Mouse (Mus musculus) right cerebral cortex, postnatal 4 days (tissue): Measurements from ENCODE around the gene Mybph.

Source experiments
- DNase-seq: peaks from one replicate; pipeline ENCODE4 v3.0.0-alpha.2; 2022

Mybph gene

GRCm38 (mm10) chr1:134212351-134212750 lies 19.1 kb downstream of the Mybph start:
- no peak for DNase-seq

GRCm38 (mm10) chr1:134213405-134213804 lies 20.2 kb downstream of the Mybph start:
- DNase-seq: no peak

GRCm38 (mm10) chr1:134215059-134215458 lies 21.8 kb downstream of the Mybph start:
- no peak for DNase-seq

GRCm38 (mm10) chr1:134215751-134216628 lies 22.7 kb downstream of the Mybph start:
- no peak for DNase-seq

GRCm38 (mm10) chr1:134216629-134216971 lies 23.4 kb downstream of the Mybph start:
- no peak for DNase-seq

- no peak for DNase-seq
These were observed 23.8 kb downstream of the Mybph start for GRCm38 (mm10) chr1:134217028-134217481.

GRCm38 (mm10) chr1:134217942-134218341 lies 24.7 kb downstream of the Mybph start:
- DNase-seq: no peak

- no peak for DNase-seq
These were observed 26.4 kb downstream of the Mybph start for GRCm38 (mm10) chr1:134219608-134220007.

GRCm38 (mm10) chr1:134221172-134221571 lies 27.9 kb downstream of the Mybph start:
- DNase-seq: no peak

GRCm38 (mm10) chr1:134222122-134223055 lies 29.1 kb downstream of the Mybph start:
- no peak for DNase-seq

GRCm38 (mm10) chr1:134224649-134225227 lies 31.5 kb downstream of the Mybph start:
- DNase-seq: no peak

GRCm38 (mm10) chr1:134225375-134225774 lies 32.1 kb downstream of the Mybph start:
- no peak for DNase-seq

GRCm38 (mm10) chr1:134226739-134227138 lies 33.5 kb downstream of the Mybph start:
- DNase-seq: no peak

- no peak for DNase-seq
These were observed 36.7 kb downstream of the Mybph start for GRCm38 (mm10) chr1:134229806-134230575.

GRCm38 (mm10) chr1:134230638-134231228 lies 37.5 kb downstream of the Mybph start:
- no peak for DNase-seq

GRCm38 (mm10) chr1:134231270-134231669 lies 38.0 kb downstream of the Mybph start:
- no peak for DNase-seq

- no peak for DNase-seq
These were observed 38.4 kb downstream of the Mybph start for GRCm38 (mm10) chr1:134231681-134232080.

GRCm38 (mm10) chr1:134232326-134232725 lies 39.1 kb downstream of the Mybph start:
- no peak for DNase-seq

- DNase-seq: peak; percentile 73
These were observed 39.7 kb downstream of the Mybph start for GRCm38 (mm10) chr1:134232778-134233531.

- DNase-seq: no peak
These were observed 40.6 kb downstream of the Mybph start for GRCm38 (mm10) chr1:134233681-134234454.
